Mouse (Mus musculus) liver, postnatal 0 days (tissue): Measurements from ENCODE around the gene Ccdc73. TPM values are rescaled to one million over a fixed set of nuclear protein-coding genes. Genes with fewer than 3 reads are reported as not detected.
"Not testable (repeated sequence)": the region's sequence is repeated elsewhere in the genome, so short reads cannot be mapped to it uniquely, and the experiment has no call there.

ENCODE experiments used
- ATAC-seq: fragments of 200-750 bp; cut with Nextera tagmentation; 2 replicates; pipeline ENCODE4 v1.8.0; 2017; ENCODE audit warnings: mild to moderate bottlenecking, moderate library complexity
- DNase-seq: peaks from one replicate; pipeline ENCODE4 v3.0.0-alpha.2; 2016
- H3K27ac ChIP-seq: fragments of 300-500 bp; sonication (generic); 2 replicates; pipeline ENCODE4 v1.5.1; 2014; ENCODE audit warnings: antibody characterized with exemption, moderate library complexity, mild to moderate bottlenecking, low read depth
- H3K27me3 ChIP-seq: fragments of 300-500 bp; sonication (generic); 2 replicates; pipeline ENCODE4 v1.6.1; 2014; ENCODE audit warnings: low read length, control low read depth, mixed read lengths; ENCODE audit not compliant: insufficient read depth
- H3K36me3 ChIP-seq: fragments of 300-500 bp; sonication (generic); replicated peaks from 2 replicates; pipeline ENCODE4 v1.6.1; 2014; ENCODE audit warnings: mild to moderate bottlenecking, control low read depth, low read length, moderate library complexity, mixed read lengths; ENCODE audit not compliant: insufficient read depth
- H3K4me1 ChIP-seq: fragments of 300-500 bp; sonication (generic); 2 replicates; pipeline ENCODE4 v1.6.1; 2014; ENCODE audit warnings: antibody characterized with exemption, mild to moderate bottlenecking, control low read depth; ENCODE audit not compliant: insufficient read depth
- H3K4me2 ChIP-seq: fragments of 300-500 bp; sonication (generic); 2 replicates; pipeline ENCODE4 v1.6.1; 2014; ENCODE audit warnings: low read depth, mild to moderate bottlenecking, low read length, moderate library complexity, mixed read lengths
- H3K4me3 ChIP-seq: fragments of 300-500 bp; sonication (generic); 2 replicates; pipeline ENCODE4 v1.5.1; 2014; ENCODE audit warnings: low read depth, low read length
- H3K9ac ChIP-seq: fragments of 300-500 bp; sonication (generic); replicated peaks from 2 replicates; pipeline ENCODE4 v1.6.1; 2014; ENCODE audit warnings: mild to moderate bottlenecking, moderate library complexity
- H3K9me3 ChIP-seq: fragments of 300-500 bp; sonication (generic); 2 replicates; pipeline ENCODE4 v1.6.1; 2016; ENCODE audit warnings: mild to moderate bottlenecking, control low read depth, low read length, mixed read lengths
- CTCF ChIP-seq: sonication (generic); IDR thresholded peaks from 2 replicates; pipeline ENCODE4 v1.5.1; 2016; ENCODE audit warnings: antibody characterized with exemption, low read depth
- EP300 ChIP-seq: IDR thresholded peaks from 2 replicates; pipeline ENCODE4 v1.6.1; 2016; ENCODE audit warnings: antibody characterized with exemption, low read depth, mild to moderate bottlenecking
- WGBS: fragments of 180-500 bp; shearing (Covaris S2); extraction: QIAGEN DNeasy Blood & Tissue Kit; methylation state at CpG from one replicate; pipeline ENCODE4 v1.1.7; 2014; ENCODE audit not compliant: insufficient replicate concordance; 5-methylcytosine and 5-hydroxymethylcytosine counted together
- polyA plus RNA-seq: library from polyadenylated mRNA; unstranded; fragments of >200 nt; fragmentation: Nextera tagmentation; extraction: Ambion mirVana; gene quantifications from 2 replicates; pipeline ENCODE4 v1.2.1, GENCODE M21; 2015

The Ccdc73 gene
- polyA plus RNA-seq, 1 experiment from 2014 or later = 7.9 TPM

GRCm38 (mm10) chr2:104851686-104852085, 15.9 kb upstream of the Ccdc73 start:
- WGBS = 52% methylated on average over 5 of the region's 5 CpGs
- TF ChIP-seq EP300 (no peak), CTCF (no peak)

GRCm38 (mm10) chr2:104852546-104852945, 15.1 kb upstream of the Ccdc73 start:
- Histone ChIP-seq H3K36me3 (no peaks in the 10 kb centered on the region), H3K4me1 (peaks cover 14% of the 10 kb centered on the region), H3K27me3 (no peaks in the 10 kb centered on the region), H3K9ac (no peak overlapping the region), H3K27ac (no peak overlapping the region), H3K9me3 (no peaks in the 10 kb centered on the region), H3K4me3 (no peak overlapping the region), H3K4me2 (no peak overlapping the region)
- WGBS = 82% methylated on average over 7 of the region's 7 CpGs
- no peak for ATAC-seq
- no peak for DNase-seq
- TF ChIP-seq CTCF = no peak
- no peak for TF ChIP-seq EP300

More at GRCm38 (mm10) chr2:104851686-104852085, 15.9 kb upstream of the Ccdc73 start:
- Histone ChIP-seq H3K27me3 (no peaks in the 10 kb centered on the region), H3K36me3 (no peaks in the 10 kb centered on the region), H3K27ac (no peak overlapping the region), H3K9ac (no peak overlapping the region), H3K4me1 (peaks cover 14% of the 10 kb centered on the region), H3K9me3 (no peaks in the 10 kb centered on the region), H3K4me3 (no peak overlapping the region), H3K4me2 (no peak overlapping the region)
- no peak for DNase-seq
- ATAC-seq = no peak

- Histone ChIP-seq H3K27ac (no peak overlapping the region), H3K4me2 (no peak overlapping the region), H3K9me3 (no peaks in the 10 kb centered on the region), H3K27me3 (no peaks in the 10 kb centered on the region), H3K9ac (no peak overlapping the region), H3K4me1 (no peaks in the 10 kb centered on the region), H3K36me3 (no peaks in the 10 kb centered on the region), H3K4me3 (no peak overlapping the region)
- 72% methylated on average over 1 of the region's 1 CpGs for WGBS
- no peak for ATAC-seq
- DNase-seq = no peak
- no peak for TF ChIP-seq EP300
- TF ChIP-seq CTCF = no peak
Measured at GRCm38 (mm10) chr2:104854836-104855235, 12.8 kb upstream of the Ccdc73 start.

- H3K27ac ChIP-seq = no peak overlapping the region
- no peak overlapping the region for H3K4me3 ChIP-seq
- no peaks in the 10 kb centered on the region for H3K9me3 ChIP-seq
- H3K4me1 ChIP-seq = no peaks in the 10 kb centered on the region
- no peaks in the 10 kb centered on the region for H3K27me3 ChIP-seq
- no peak for TF ChIP-seq EP300
- no peak for DNase-seq
- no peak for ATAC-seq
- WGBS = 51% methylated on average over 3 of the region's 3 CpGs
- H3K9ac ChIP-seq = no peak overlapping the region
- H3K36me3 ChIP-seq = no peaks in the 10 kb centered on the region
- H3K4me2 ChIP-seq = no peak overlapping the region
Measured at GRCm38 (mm10) chr2:104855732-104856131, 11.9 kb upstream of the Ccdc73 start.

GRCm38 (mm10) chr2:104856218-104856617, 11.4 kb upstream of the Ccdc73 start:
- no peak overlapping the region for H3K27ac ChIP-seq

GRCm38 (mm10) chr2:104858083-104858482, 9.5 kb upstream of the Ccdc73 start:
- not testable (repeated sequence) for H3K27ac ChIP-seq, H3K4me2 ChIP-seq, H3K36me3 ChIP-seq, H3K4me3 ChIP-seq, H3K27me3 ChIP-seq, H3K9ac ChIP-seq, H3K9me3 ChIP-seq, H3K4me1 ChIP-seq, DNase-seq, ATAC-seq
- WGBS = 82% methylated on average over 3 of the region's 3 CpGs

More at GRCm38 (mm10) chr2:104856218-104856617, 11.4 kb upstream of the Ccdc73 start:
- Histone ChIP-seq H3K9me3 (no peaks in the 10 kb centered on the region), H3K4me1 (no peaks in the 10 kb centered on the region), H3K36me3 (no peaks in the 10 kb centered on the region), H3K4me3 (no peak overlapping the region), H3K27me3 (no peaks in the 10 kb centered on the region), H3K4me2 (no peak overlapping the region), H3K9ac (no peak overlapping the region)
- ATAC-seq = no peak
- 49% methylated on average over 1 of the region's 1 CpGs for WGBS
- DNase-seq = no peak
- TF ChIP-seq CTCF (no peak), EP300 (no peak)

- Histone ChIP-seq H3K4me3 (no peak overlapping the region), H3K4me2 (no peak overlapping the region), H3K36me3 (no peaks in the 10 kb centered on the region), H3K27me3 (no peaks in the 10 kb centered on the region), H3K9ac (no peak overlapping the region), H3K27ac (no peak overlapping the region), H3K9me3 (no peaks in the 10 kb centered on the region), H3K4me1 (no peaks in the 10 kb centered on the region)
- ATAC-seq = no peak
- no peak for TF ChIP-seq CTCF
- no peak for TF ChIP-seq EP300
- no peak for DNase-seq
- WGBS = 65% methylated on average over 5 of the region's 5 CpGs
Measured at GRCm38 (mm10) chr2:104859060-104859459, 8.5 kb upstream of the Ccdc73 start.
